Mouse (Mus musculus) spleen, postnatal 4 days (tissue): ENCODE results near the gene Gm3373.
"Not testable (repeated sequence)": the region's sequence is repeated elsewhere in the genome, so short reads cannot be mapped to it uniquely, and the experiment has no call there.

Experiments
- DNase-seq, 2 experiments: peaks; one replicate each; pipeline ENCODE4 v3.0.0; 2022; ENCODE audit warnings: low spot score in 2 of 2

Gm3373 gene

DNA sequence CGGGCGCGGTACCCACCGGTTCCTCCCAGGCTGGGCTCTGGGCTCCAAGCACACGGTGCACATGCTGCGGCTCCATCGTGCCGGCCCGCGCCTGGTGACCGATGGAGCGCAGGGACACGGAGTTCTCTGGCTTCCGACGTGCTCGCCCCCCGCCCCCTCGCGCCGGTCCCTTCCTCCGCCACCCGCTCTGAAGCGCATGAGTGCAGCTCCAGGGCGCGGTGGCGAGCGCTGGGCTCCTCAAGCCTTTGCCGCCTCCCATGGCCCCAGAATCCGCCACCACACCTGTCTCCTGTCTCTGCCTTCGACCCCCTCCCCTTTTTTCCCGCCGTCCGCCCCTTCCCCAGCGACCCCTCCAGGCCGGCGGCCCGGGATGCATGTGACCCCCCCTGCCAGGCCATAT lies at the start of gene Gm3373:
Gene Gm3373, minus strand, starts transcription at position 101 of the 400 bp plus-strand sequence.
- not testable (repeated sequence) for DNase-seq

DNA sequence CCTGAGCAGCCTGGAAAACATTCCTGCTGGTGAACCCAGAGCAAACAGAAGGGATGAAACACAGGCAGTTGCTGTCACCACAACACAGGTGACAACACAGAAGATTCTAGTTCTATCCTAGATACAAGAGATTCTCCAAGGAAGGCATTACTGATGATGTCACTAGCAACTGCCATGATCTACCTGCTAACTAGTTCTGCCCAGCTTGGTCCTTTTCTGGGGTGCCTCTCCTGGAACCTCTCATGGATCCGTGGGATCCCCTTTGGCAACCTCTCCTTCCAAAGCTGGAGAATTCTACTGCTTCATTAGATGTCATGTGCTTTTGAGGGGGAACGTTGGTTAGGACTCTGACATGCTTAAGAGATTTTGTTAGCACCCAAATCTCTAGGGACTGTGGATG lies 54.0 kb downstream of the Gm3373 start, which contains the start of gene Gm9603:
Gene Gm9603, minus strand, starts transcription at position 101 of the 400 bp plus-strand sequence.
- not testable (repeated sequence) for DNase-seq
